Mouse (Mus musculus): ENCODE data around the gene Stard10. TPM values are rescaled to one million over a fixed set of nuclear protein-coding genes. Genes with fewer than 3 reads are reported as not detected.

Stard10 gene
- polyA plus RNA-seq, 1 experiment from 2014 or later: 142 TPM

DNA sequence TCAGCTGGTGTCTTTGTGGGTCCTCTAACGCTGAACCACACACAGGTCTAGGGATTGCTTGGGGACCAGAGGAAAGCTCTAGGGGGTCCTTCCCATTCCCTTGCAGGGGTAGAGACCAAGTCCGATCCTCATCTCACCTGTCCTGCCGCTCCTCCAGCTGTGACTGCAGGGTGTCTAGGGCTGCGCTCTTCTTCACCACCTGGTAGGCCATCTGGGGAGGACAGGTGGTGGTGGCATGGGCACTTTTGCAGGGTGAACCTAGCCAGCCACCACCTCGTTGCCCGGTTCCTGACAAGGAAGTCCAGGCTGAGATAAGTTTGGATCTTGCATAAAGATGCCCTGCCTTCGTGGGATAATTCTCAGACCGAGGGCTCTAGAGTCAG is 19.9 kb upstream of the Stard10 start:
- no peaks in the 10 kb centered on the region for H3K9me3 ChIP-seq (replicated peaks; ENCODE audit: control insufficient read depth, low read length)
- peaks cover 11% of the 10 kb centered on the region for H3K4me1 ChIP-seq (ENCODE audit: control insufficient read depth, low read depth, low read length)
- no peak overlapping the region for H3K4me3 ChIP-seq (ENCODE audit: low read depth, low read length)
- no peak for ATAC-seq (ENCODE audit: low read depth)
- H3K9ac ChIP-seq (ENCODE audit: low read depth, low read length): no peak overlapping the region
- WGBS (ENCODE audit: insufficient replicate concordance): 40% methylated on average over 8 of the region's 8 CpGs
- H3K36me3 ChIP-seq (ENCODE audit: control insufficient read depth, insufficient read depth): no peaks in the 10 kb centered on the region
- peak overlapping the region; percentile 41 for H3K4me2 ChIP-seq (ENCODE audit: low read depth, low read length)
- no peaks in the 10 kb centered on the region; the same call in 1 of the 2 replicates for H3K27me3 ChIP-seq (ENCODE audit: control insufficient read depth, insufficient read depth, low read depth, low read length)
- H3K27ac ChIP-seq (ENCODE audit: low read length): no peak overlapping the region

- H3K9me3 ChIP-seq (replicated peaks; ENCODE audit: control insufficient read depth, low read length): no peaks in the 10 kb centered on the region
- H3K27me3 ChIP-seq (ENCODE audit: control insufficient read depth, insufficient read depth, low read depth, low read length): no peaks in the 10 kb centered on the region; the same call in 1 of the 2 replicates
- ATAC-seq (ENCODE audit: low read depth): no peak
- H3K4me3 ChIP-seq (ENCODE audit: low read depth, low read length): no peak overlapping the region
- H3K4me2 ChIP-seq (ENCODE audit: low read depth, low read length): no peak overlapping the region
- 57% methylated on average over 3 of the region's 3 CpGs for WGBS (ENCODE audit: insufficient replicate concordance)
- no peak overlapping the region for H3K9ac ChIP-seq (ENCODE audit: low read depth, low read length)
- H3K4me1 ChIP-seq (ENCODE audit: control insufficient read depth, low read depth, low read length): peaks cover 15% of the 10 kb centered on the region
- no peak overlapping the region for H3K27ac ChIP-seq (ENCODE audit: low read length)
- no peaks in the 10 kb centered on the region for H3K36me3 ChIP-seq (ENCODE audit: control insufficient read depth, insufficient read depth)
These were observed 18.5 kb upstream of the Stard10 start for GRCm38 (mm10) chr7:101298375-101298774.

DNA sequence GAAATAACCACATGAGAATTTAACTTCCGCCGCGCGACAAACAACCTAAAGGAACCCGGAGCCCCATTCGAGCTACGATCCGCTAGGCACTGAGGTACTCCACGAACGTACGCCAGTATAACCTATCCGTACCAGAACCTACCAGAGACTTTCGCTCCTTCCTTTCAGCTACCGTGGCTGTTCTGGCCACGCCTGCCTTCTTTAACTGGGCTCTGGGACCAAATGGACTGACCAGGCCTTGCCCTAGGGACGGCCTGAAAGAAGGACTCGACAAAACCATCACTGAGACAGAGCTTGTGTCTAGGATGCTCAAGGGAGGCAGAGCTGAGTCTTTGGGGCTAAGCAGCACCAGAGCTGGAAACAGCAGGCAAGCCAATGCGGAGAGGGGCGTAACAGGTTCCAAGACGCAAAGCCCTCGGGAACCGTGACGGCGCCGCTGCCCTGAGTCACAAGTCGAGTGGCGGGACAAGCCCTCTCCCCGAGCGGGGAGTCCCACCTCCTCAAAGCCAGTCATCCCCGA is 15.5 kb upstream of the Stard10 start:
- Histone ChIP-seq H3K4me2 (ENCODE audit: low read depth, low read length) (peak overlapping the region; percentile 79), H3K36me3 (ENCODE audit: control insufficient read depth, insufficient read depth) (no peaks in the 10 kb centered on the region), H3K27ac (ENCODE audit: low read length) (peak overlapping the region; percentile 43), H3K4me3 (ENCODE audit: low read depth, low read length) (peak overlapping the region; percentile 66), H3K9me3 (replicated peaks; ENCODE audit: control insufficient read depth, low read length) (no peaks in the 10 kb centered on the region), H3K9ac (ENCODE audit: low read depth, low read length) (peak overlapping the region; percentile 63), H3K4me1 (ENCODE audit: control insufficient read depth, low read depth, low read length) (peaks cover 14% of the 10 kb centered on the region), H3K27me3 (ENCODE audit: control insufficient read depth, insufficient read depth, low read depth, low read length) (no peaks in the 10 kb centered on the region; the same call in 1 of the 2 replicates)
- ATAC-seq (ENCODE audit: low read depth): peak; percentile 3; the same call in 1 of the 2 replicates
- under 1% methylated on average over 29 of the region's 30 CpGs for WGBS (ENCODE audit: insufficient replicate concordance)

DNA sequence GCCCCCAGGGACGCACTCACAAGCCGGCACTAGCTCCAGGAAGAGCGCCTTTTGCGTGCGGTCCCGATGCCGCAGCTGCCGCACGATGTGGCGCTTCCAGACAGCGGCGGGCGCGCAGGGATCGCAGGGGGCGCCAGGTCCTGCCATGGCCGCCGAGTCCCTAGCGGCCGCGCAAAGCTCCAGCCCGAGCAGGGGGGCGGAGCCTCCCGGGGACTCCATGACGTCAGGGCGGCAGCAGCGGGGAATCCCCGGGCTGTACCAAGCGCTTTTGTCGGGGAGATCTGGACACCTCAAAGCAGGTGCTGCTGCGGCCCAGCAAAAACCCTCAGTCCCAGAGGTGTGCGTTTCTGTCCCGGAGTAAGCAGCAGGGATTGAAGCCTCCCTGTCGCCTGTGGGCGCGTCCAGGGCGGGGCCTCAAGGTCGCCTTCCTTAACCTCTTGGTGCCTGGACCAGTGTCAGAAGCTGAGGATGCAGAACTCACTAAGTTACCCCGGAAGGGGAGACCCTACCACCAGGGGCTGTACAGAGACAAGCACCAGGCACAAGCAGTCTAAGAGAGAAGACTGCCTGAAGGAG is 14.9 kb upstream of the Stard10 start, which contains the start of gene Atg16l2:
Gene Atg16l2 (minus strand): TSS at position 371 of the 576 bp plus-strand sequence.
- Histone ChIP-seq H3K27me3 (ENCODE audit: control insufficient read depth, insufficient read depth, low read depth, low read length) (no peaks in the 10 kb centered on the region; the same call in 1 of the 2 replicates), H3K36me3 (ENCODE audit: control insufficient read depth, insufficient read depth) (no peaks in the 10 kb centered on the region), H3K27ac (ENCODE audit: low read length) (peak within 1 kb of the TSS; percentile 43), H3K9me3 (replicated peaks; ENCODE audit: control insufficient read depth, low read length) (no peaks in the 10 kb centered on the region), H3K4me3 (ENCODE audit: low read depth, low read length) (peak within 1 kb of the TSS; percentile 66), H3K9ac (ENCODE audit: low read depth, low read length) (peak within 1 kb of the TSS; percentile 63), H3K4me1 (ENCODE audit: control insufficient read depth, low read depth, low read length) (peaks cover 8% of the 10 kb centered on the region), H3K4me2 (ENCODE audit: low read depth, low read length) (peak within 1 kb of the TSS; percentile 79)
- under 1% methylated on average over 39 of the region's 39 CpGs for WGBS (ENCODE audit: insufficient replicate concordance)
- peak; percentile 93 for ATAC-seq (ENCODE audit: low read depth)

GRCm38 (mm10) chr7:101302691-101303090 is 14.2 kb upstream of the Stard10 start:
- no peak for ATAC-seq (ENCODE audit: low read depth)
- H3K9me3 ChIP-seq (replicated peaks; ENCODE audit: control insufficient read depth, low read length): no peaks in the 10 kb centered on the region
- peak overlapping the region; percentile 63; the same call in 1 of the 2 replicates for H3K9ac ChIP-seq (ENCODE audit: low read depth, low read length)

GRCm38 (mm10) chr7:101306841-101307240 is 10.0 kb upstream of the Stard10 start:
- no peak for ATAC-seq (ENCODE audit: low read depth)
- no peak overlapping the region for H3K4me3 ChIP-seq (ENCODE audit: low read depth, low read length)
- no peak overlapping the region for H3K9ac ChIP-seq (ENCODE audit: low read depth, low read length)
- no peaks in the 10 kb centered on the region for H3K36me3 ChIP-seq (ENCODE audit: control insufficient read depth, insufficient read depth)
- no peak overlapping the region for H3K4me2 ChIP-seq (ENCODE audit: low read depth, low read length)
- no peaks in the 10 kb centered on the region for H3K27me3 ChIP-seq (ENCODE audit: control insufficient read depth, insufficient read depth, low read depth, low read length)
- no peak overlapping the region for H3K27ac ChIP-seq (ENCODE audit: low read length)
- peaks cover 16% of the 10 kb centered on the region for H3K4me1 ChIP-seq (ENCODE audit: control insufficient read depth, low read depth, low read length)
- 26% methylated on average over 2 of the region's 2 CpGs for WGBS (ENCODE audit: insufficient replicate concordance)
- H3K9me3 ChIP-seq (replicated peaks; ENCODE audit: control insufficient read depth, low read length): no peaks in the 10 kb centered on the region

More at GRCm38 (mm10) chr7:101302691-101303090, 14.2 kb upstream of the Stard10 start:
- Histone ChIP-seq H3K4me3 (ENCODE audit: low read depth, low read length) (peak overlapping the region; percentile 66; the same call in 1 of the 2 replicates), H3K27me3 (ENCODE audit: control insufficient read depth, insufficient read depth, low read depth, low read length) (no peaks in the 10 kb centered on the region; the same call in 1 of the 2 replicates), H3K36me3 (ENCODE audit: control insufficient read depth, insufficient read depth) (no peaks in the 10 kb centered on the region), H3K4me2 (ENCODE audit: low read depth, low read length) (peak overlapping the region; percentile 79), H3K27ac (ENCODE audit: low read length) (no peak overlapping the region), H3K4me1 (ENCODE audit: control insufficient read depth, low read depth, low read length) (peaks cover 7% of the 10 kb centered on the region)
- WGBS (ENCODE audit: insufficient replicate concordance): 44% methylated on average over 7 of the region's 7 CpGs

GRCm38 (mm10) chr7:101309985-101310326 is 6.9 kb upstream of the Stard10 start:
- ATAC-seq (ENCODE audit: low read depth): no peak
- H3K27ac ChIP-seq (ENCODE audit: low read length): peak overlapping the region; percentile 96

DNA sequence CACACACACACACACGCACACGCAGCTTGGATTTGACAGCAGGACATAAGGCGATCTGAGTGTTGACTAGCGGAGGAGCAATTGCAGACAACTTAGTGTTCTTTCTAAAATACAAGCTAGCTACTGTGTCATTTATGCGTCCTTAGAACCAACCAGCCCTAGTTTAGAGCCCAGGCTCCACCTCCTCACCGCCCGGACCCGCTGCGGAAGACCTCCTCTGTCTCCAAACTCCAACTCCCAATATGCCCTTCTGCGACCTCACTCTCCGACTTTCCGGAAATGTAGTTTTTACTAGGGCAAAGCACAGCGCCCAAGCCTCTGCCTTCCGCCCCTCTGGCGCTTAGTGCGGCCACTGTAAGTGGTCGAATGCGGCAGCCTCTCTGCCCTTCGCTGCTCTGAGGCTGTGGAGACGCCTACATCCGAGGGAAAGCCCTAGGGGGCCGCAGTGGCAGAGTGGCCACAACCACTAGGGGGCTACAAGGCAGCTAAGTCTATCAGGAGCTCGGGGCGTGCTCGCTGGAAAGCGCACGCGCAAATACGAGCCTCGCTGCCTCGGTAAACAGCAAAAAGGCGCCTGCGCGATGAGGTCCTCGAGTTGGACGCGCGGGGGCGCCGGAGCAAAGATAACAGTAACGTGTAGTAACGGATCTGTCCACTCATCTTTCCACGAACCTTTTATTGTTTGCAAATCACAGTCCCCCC is 6.4 kb upstream of the Stard10 start:
- WGBS (ENCODE audit: insufficient replicate concordance): under 1% methylated on average over 43 of the region's 43 CpGs
- Histone ChIP-seq H3K9me3 (replicated peaks; ENCODE audit: control insufficient read depth, low read length) (no peaks in the 10 kb centered on the region), H3K9ac (ENCODE audit: low read depth, low read length) (peak overlapping the region; percentile 81), H3K4me2 (ENCODE audit: low read depth, low read length) (peak overlapping the region; percentile 80), H3K27ac (ENCODE audit: low read length) (peak overlapping the region; percentile 96), H3K4me3 (ENCODE audit: low read depth, low read length) (peak overlapping the region; percentile 72), H3K27me3 (ENCODE audit: control insufficient read depth, insufficient read depth, low read depth, low read length) (no peaks in the 10 kb centered on the region), H3K4me1 (ENCODE audit: control insufficient read depth, low read depth, low read length) (peaks cover 27% of the 10 kb centered on the region), H3K36me3 (ENCODE audit: control insufficient read depth, insufficient read depth) (no peaks in the 10 kb centered on the region)
- ATAC-seq (ENCODE audit: low read depth): peak; percentile 94

More at GRCm38 (mm10) chr7:101309985-101310326, 6.9 kb upstream of the Stard10 start:
- H3K27me3 ChIP-seq (ENCODE audit: control insufficient read depth, insufficient read depth, low read depth, low read length): no peaks in the 10 kb centered on the region
- H3K9ac ChIP-seq (ENCODE audit: low read depth, low read length): peak overlapping the region; percentile 81
- H3K4me3 ChIP-seq (ENCODE audit: low read depth, low read length): peak overlapping the region; percentile 72
- H3K36me3 ChIP-seq (ENCODE audit: control insufficient read depth, insufficient read depth): no peaks in the 10 kb centered on the region
- H3K9me3 ChIP-seq (replicated peaks; ENCODE audit: control insufficient read depth, low read length): no peaks in the 10 kb centered on the region
- peaks cover 22% of the 10 kb centered on the region for H3K4me1 ChIP-seq (ENCODE audit: control insufficient read depth, low read depth, low read length)
- peak overlapping the region; percentile 80 for H3K4me2 ChIP-seq (ENCODE audit: low read depth, low read length)
- 33% methylated on average over 5 of the region's 5 CpGs for WGBS (ENCODE audit: insufficient replicate concordance)

DNA sequence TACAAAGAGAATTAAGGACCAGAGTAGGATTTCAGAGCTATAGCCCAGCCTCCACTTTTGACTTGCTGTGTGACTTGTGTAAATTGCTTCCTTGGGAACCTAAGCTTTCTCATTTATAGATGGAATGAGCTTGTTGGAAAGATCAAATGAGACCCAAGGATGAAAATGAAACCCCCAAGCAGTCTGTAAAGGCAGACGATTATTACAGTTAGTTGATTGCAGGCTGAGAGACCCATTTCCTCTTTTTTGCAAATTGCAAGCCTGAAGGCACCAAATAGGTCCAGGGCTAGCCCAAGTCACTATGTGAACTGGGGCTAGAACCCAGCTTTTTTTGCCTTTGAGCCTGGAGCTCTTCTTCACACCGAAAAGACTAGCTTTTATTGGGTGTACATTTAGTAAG is 5.8 kb upstream of the Stard10 start:
- H3K36me3 ChIP-seq (ENCODE audit: control insufficient read depth, insufficient read depth): no peaks in the 10 kb centered on the region
- H3K27ac ChIP-seq (ENCODE audit: low read length): peak overlapping the region; percentile 66
- peak overlapping the region; percentile 72 for H3K4me3 ChIP-seq (ENCODE audit: low read depth, low read length)
- WGBS (ENCODE audit: insufficient replicate concordance): 11% methylated on average over 2 of the region's 2 CpGs
- peaks cover 33% of the 10 kb centered on the region for H3K4me1 ChIP-seq (ENCODE audit: control insufficient read depth, low read depth, low read length)
- H3K4me2 ChIP-seq (ENCODE audit: low read depth, low read length): peak overlapping the region; percentile 80
- H3K9me3 ChIP-seq (replicated peaks; ENCODE audit: control insufficient read depth, low read length): no peaks in the 10 kb centered on the region
- H3K27me3 ChIP-seq (ENCODE audit: control insufficient read depth, insufficient read depth, low read depth, low read length): no peaks in the 10 kb centered on the region
- ATAC-seq (ENCODE audit: low read depth): no peak
- peak overlapping the region; percentile 1; the same call in 1 of the 2 replicates for H3K9ac ChIP-seq (ENCODE audit: low read depth, low read length)

All from liver, embryonic 16.5 days (tissue).